Mouse (Mus musculus): Measurements from ENCODE around the gene Use1. TPM values are rescaled to one million over a fixed set of nuclear protein-coding genes. Genes with fewer than 3 reads are reported as not detected.

The Use1 gene
- total and polyA plus RNA-seq, 3 experiments = 107 to 117 TPM; not detected in 1

DNA sequence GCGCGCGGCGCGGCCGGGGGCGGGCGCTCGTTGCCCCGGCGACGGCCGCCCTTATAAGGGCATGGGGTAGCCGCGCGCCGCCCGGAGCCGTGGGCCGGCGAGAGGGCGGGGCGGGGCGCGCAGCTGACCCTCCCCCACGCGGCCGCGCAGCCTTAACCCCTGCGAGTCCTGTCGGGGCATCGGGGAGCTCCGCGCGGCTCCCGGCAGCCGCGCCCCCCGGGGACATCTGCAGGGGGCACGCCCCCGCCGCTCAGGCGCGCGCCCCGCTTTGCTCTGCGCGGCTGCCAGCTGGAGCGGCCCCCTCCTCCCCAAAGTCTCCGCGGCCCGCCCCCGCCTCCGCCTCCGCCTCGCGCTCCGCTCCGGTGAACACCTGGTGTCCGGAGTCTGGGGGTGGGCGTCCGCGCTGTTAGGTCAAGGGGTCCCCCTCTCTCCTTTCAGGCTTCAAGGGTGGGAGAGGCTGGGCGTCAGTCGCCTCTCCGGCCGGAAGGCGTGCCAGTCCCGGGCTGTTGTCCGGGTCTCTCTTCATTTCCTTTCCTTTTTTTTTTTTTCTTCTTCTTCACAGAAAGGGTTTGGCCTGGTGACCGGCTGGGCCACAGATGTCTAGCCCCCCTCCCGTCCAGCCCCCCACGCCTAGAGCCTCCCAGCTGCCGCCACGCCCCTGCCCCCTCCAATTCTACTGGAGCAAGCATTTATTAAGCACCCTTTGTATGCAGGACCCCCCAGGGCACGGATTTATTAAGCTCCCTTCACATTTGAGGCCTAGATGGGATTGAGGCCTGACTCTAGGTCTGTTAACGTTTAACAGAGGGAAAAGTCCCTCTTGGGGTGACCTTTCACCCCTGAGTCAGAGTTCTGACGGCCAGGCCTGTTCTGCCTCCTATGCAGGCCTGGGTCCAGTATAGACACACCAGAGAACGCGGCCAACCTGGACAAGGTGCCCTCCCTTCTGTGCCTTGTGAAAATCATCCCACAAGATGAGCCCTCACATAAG lies 15.6 kb downstream of the Use1 start (continued):
- no peak for TF ChIP-seq GATA1 (IDR thresholded peaks at IDR 0.05; ENCODE audit: low read depth, low read length)
- no peak for TF ChIP-seq KAT2A (conservative IDR thresholded peaks at IDR 0.05; ENCODE audit: low read depth, low read length)
- no peak for TF ChIP-seq MAZ (IDR thresholded peaks at IDR 0.05; ENCODE audit: low read depth, low read length)
- TF ChIP-seq CTCF (IDR thresholded peaks at IDR 0.05 in 2 of 3, conservative IDR thresholded peaks at IDR 0.05 in 1 of 3; ENCODE audit: control insufficient read depth in 1 of 3, insufficient read depth in 1 of 3, low read depth in 2 of 3, low read length in 3 of 3, poor library complexity in 1 of 3, severe bottlenecking in 1 of 3) = no peak
- no peak for TF ChIP-seq SMC3 (IDR thresholded peaks at IDR 0.05; ENCODE audit: low read depth, low read length)

- no peak for DNase-seq (ENCODE audit: low read depth, low spot score)
- peaks cover 0 to 2% of the 10 kb centered on the region in 2 experiments; a peak in 1 of 4 replicates for H3K36me3 ChIP-seq (ENCODE audit: control insufficient read depth in 1 of 2, insufficient read depth in 2 of 2, low read length in 2 of 2)
- H3K9ac ChIP-seq (ENCODE audit: control insufficient read depth, low read depth, low read length, poor library complexity, severe bottlenecking) = no peak overlapping the region
- H3K27me3 ChIP-seq (ENCODE audit: control insufficient read depth in 1 of 2, insufficient read depth in 2 of 2, low read length in 2 of 2) = no peaks in the 10 kb centered on the region
- peaks cover 10% of the 10 kb centered on the region for H3K79me2 ChIP-seq (ENCODE audit: control insufficient read depth, insufficient read depth, low read length, poor library complexity)
- H3K4me1 ChIP-seq (ENCODE audit: control insufficient read depth in 1 of 2, insufficient read depth in 2 of 2, low read length in 2 of 2) = peaks cover 0 to 15% of the 10 kb centered on the region in 2 experiments; a peak in 3 of 4 replicates
- no peak overlapping the region for H3K27ac ChIP-seq (ENCODE audit: control insufficient read depth, low read depth, low read length)
- no peaks in the 10 kb centered on the region for H3K9me3 ChIP-seq (replicated peaks; ENCODE audit: insufficient read depth, low read length)
- no peak overlapping the region for H3K4me3 ChIP-seq (ENCODE audit: control insufficient read depth in 1 of 2, insufficient read depth in 1 of 2, low read depth in 2 of 2, low read length in 2 of 2)
- no peak for TF ChIP-seq UBTF (IDR thresholded peaks at IDR 0.05; ENCODE audit: borderline replicate concordance, insufficient read depth, low read depth, low read length)
- no peak for TF ChIP-seq HCFC1 (IDR thresholded peaks at IDR 0.05; ENCODE audit: low read depth, low read length)
- TF ChIP-seq POLR2AphosphoS2 (IDR thresholded peaks at IDR 0.05; ENCODE audit: low read length) = no peak
- no peak for TF ChIP-seq POLR2AphosphoS5 (IDR thresholded peaks at IDR 0.05; ENCODE audit: borderline replicate concordance, low read depth, low read length)
- TF ChIP-seq BHLHE40 (IDR thresholded peaks at IDR 0.05; ENCODE audit: borderline replicate concordance, low read depth, low read length) = no peak
- no peak for TF ChIP-seq SMC3 (IDR thresholded peaks at IDR 0.05; ENCODE audit: low read depth, low read length)
- TF ChIP-seq ELF1 (IDR thresholded peaks at IDR 0.05; ENCODE audit: low read depth, low read length) = no peak
- TF ChIP-seq ETS1 (IDR thresholded peaks at IDR 0.05; ENCODE audit: low read depth, low read length) = no peak
- TF ChIP-seq MYB (IDR thresholded peaks at IDR 0.05; ENCODE audit: low read depth, low read length) = no peak
- no peak for TF ChIP-seq E2F4 (IDR thresholded peaks at IDR 0.05; ENCODE audit: borderline replicate concordance, low read depth, low read length)
- no peak for TF ChIP-seq MAX (IDR thresholded peaks at IDR 0.05; ENCODE audit: low read length)
Observed at GRCm38 (mm10) chr8:71383396-71383795, 16.7 kb downstream of the Use1 start.

- no peak overlapping the region for H3K9ac ChIP-seq (ENCODE audit: control insufficient read depth, low read depth, low read length, poor library complexity, severe bottlenecking)
- no peaks in the 10 kb centered on the region for H3K9me3 ChIP-seq (replicated peaks; ENCODE audit: insufficient read depth, low read length)
- no peak overlapping the region for H3K4me3 ChIP-seq (ENCODE audit: control insufficient read depth in 1 of 2, insufficient read depth in 1 of 2, low read depth in 2 of 2, low read length in 2 of 2)
- no peaks in the 10 kb centered on the region for H3K27me3 ChIP-seq (ENCODE audit: control insufficient read depth in 1 of 2, insufficient read depth in 2 of 2, low read length in 2 of 2)
- H3K27ac ChIP-seq (ENCODE audit: control insufficient read depth, low read depth, low read length) = no peak overlapping the region
- peaks cover 0 to 15% of the 10 kb centered on the region in 2 experiments; a peak in 3 of 4 replicates for H3K4me1 ChIP-seq (ENCODE audit: control insufficient read depth in 1 of 2, insufficient read depth in 2 of 2, low read length in 2 of 2)
- H3K79me2 ChIP-seq (ENCODE audit: control insufficient read depth, insufficient read depth, low read length, poor library complexity) = peaks cover 10% of the 10 kb centered on the region
- no peak for TF ChIP-seq E2F4 (IDR thresholded peaks at IDR 0.05; ENCODE audit: borderline replicate concordance, low read depth, low read length)
- TF ChIP-seq ZKSCAN1 (IDR thresholded peaks at IDR 0.05; ENCODE audit: low read depth, low read length) = no peak
- TF ChIP-seq CHD2 (IDR thresholded peaks at IDR 0.05; ENCODE audit: low read length) = no peak
- TF ChIP-seq ZMIZ1 (IDR thresholded peaks at IDR 0.05; ENCODE audit: low read depth, low read length) = no peak
- no peak for TF ChIP-seq MAFK (IDR thresholded peaks at IDR 0.05; ENCODE audit: borderline replicate concordance, low read depth, low read length)
- TF ChIP-seq ETS1 (IDR thresholded peaks at IDR 0.05; ENCODE audit: low read depth, low read length) = no peak
- TF ChIP-seq JUND (IDR thresholded peaks at IDR 0.05; ENCODE audit: low read depth, low read length) = no peak
- no peak for TF ChIP-seq RAD21 (IDR thresholded peaks at IDR 0.05; ENCODE audit: low read depth, low read length)
- TF ChIP-seq POLR2AphosphoS2 (IDR thresholded peaks at IDR 0.05; ENCODE audit: low read length) = no peak
- TF ChIP-seq MXI1 (IDR thresholded peaks at IDR 0.05; ENCODE audit: low read depth, low read length) = no peak
- no peak for TF ChIP-seq GABPA (IDR thresholded peaks at IDR 0.05; ENCODE audit: low read depth, low read length)
- no peak for TF ChIP-seq NRF1 (IDR thresholded peaks at IDR 0.05; ENCODE audit: insufficient read depth, low read depth, low read length, poor library complexity, severe bottlenecking)
- no peak for TF ChIP-seq NELFE (IDR thresholded peaks at IDR 0.05; ENCODE audit: low read depth, low read length)
- TF ChIP-seq USF1 (IDR thresholded peaks at IDR 0.05; ENCODE audit: low read depth, low read length) = no peak
- no peak for DNase-seq (ENCODE audit: low read depth, low spot score)
- peaks cover 0 to 2% of the 10 kb centered on the region in 2 experiments; a peak in 1 of 4 replicates for H3K36me3 ChIP-seq (ENCODE audit: control insufficient read depth in 1 of 2, insufficient read depth in 2 of 2, low read length in 2 of 2)
Observed at GRCm38 (mm10) chr8:71383860-71384259, 17.2 kb downstream of the Use1 start.

All from MEL (cell line).